Mouse (Mus musculus) bone marrow macrophage, adult 2 months (primary cell): Measurements from ENCODE around the gene Top2b.

ENCODE experiments used
- CTCF ChIP-seq: IDR thresholded peaks from 2 replicates; pipeline ENCODE4 v1.5.1; 2012; ENCODE audit warnings: low read depth, mild to moderate bottlenecking, low read length, moderate library complexity
- POLR2A ChIP-seq: IDR thresholded peaks from 2 replicates; pipeline ENCODE4 v1.6.1; 2012; ENCODE audit warnings: mild to moderate bottlenecking, low read depth, low read length, borderline replicate concordance

DNA sequence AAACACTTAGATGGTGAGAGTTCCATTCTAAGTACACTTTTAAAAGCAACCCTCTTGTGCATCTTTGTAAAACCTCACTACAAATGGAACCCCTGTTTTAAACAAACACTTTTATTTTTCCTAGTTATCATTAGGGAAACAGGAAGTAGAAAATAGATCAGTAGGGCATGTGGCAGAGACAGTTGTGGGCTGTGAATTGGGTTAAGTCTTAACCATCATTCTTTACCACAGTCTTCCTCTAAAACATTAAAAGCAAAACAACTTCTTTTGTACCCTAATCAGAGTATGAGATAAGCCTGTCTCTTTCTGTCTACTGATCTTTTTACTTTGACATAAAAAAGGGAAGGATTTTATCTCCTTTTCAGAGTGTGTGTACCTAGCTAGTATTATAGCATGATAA lies 7.8 kb downstream of the Top2b start:
- TF ChIP-seq CTCF = no peak
- no peak for TF ChIP-seq POLR2A
